In the genomic region with DNA sequence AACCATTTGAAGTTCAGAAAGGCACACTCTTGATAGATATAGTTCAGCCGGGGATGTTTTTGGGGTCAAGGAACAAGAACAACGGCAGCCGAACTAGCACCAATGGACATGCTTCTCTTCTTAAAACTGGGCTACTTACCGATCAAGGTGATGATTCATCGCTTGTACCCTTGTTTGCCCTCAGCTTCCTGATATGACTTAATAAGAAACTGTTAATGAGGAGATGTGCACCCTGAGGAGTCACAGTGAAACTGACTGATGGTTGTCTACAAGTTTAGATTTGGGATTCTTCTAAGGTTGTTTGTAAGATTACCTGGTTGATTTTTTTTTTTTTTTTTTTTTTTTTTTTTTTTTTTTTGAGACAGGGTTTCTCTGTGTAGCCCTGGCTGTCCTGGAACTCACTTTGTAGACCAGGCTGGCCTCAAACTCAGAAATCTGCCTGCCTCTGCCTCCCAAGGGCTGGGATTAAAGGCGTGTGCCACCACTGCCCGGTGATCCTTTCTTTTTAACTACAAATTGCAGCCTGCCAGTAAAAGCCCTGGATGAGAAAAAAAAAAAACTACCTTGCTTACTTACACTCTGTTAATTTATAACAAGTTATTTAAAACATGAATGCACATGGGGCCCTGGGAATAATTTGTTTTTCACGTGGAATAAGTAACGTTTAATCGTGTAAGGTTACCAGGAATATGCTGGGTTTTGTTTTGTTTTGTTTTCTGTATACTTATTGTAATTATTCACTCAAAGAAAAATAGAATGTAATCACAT, we compare ENCODE assay signal across 11 mouse cellular contexts.
"Had no signal": no experiment of that assay in that cellular context is flagged by ENCODE, and none has a peak within 500 bp of the region (broad histone marks: within the 10 kb centered on the region; RNA-seq: fewer than 3 reads in every experiment).

No protein-coding gene starts in this region.

- DNase-seq: layer of hippocampus, adult 9-11 months; layer of hippocampus, postnatal 36 days; lung, postnatal 36 days; thymus, postnatal 36 days had no signal

- H3K9ac ChIP-seq: kidney, embryonic 15.5 days; limb, embryonic 15.5 days; liver, embryonic 12.5 days; lung, embryonic 15.5 days; midbrain, embryonic 13.5 days; neural tube, embryonic 12.5 days; stomach, embryonic 15.5 days had no signal

- H3K4me3 ChIP-seq: kidney, embryonic 15.5 days; limb, embryonic 15.5 days; liver, embryonic 12.5 days; lung, embryonic 15.5 days; midbrain, embryonic 13.5 days; neural tube, embryonic 12.5 days; stomach, embryonic 15.5 days had no signal

- H3K27me3 ChIP-seq: kidney, embryonic 15.5 days; limb, embryonic 15.5 days; liver, embryonic 12.5 days; lung, embryonic 15.5 days; midbrain, embryonic 13.5 days; neural tube, embryonic 12.5 days; stomach, embryonic 15.5 days had no signal

- H3K4me1 ChIP-seq: lung, embryonic 15.5 days; midbrain, embryonic 13.5 days; neural tube, embryonic 12.5 days had no signal

- H3K9me3 ChIP-seq: kidney, embryonic 15.5 days; limb, embryonic 15.5 days; liver, embryonic 12.5 days; lung, embryonic 15.5 days; midbrain, embryonic 13.5 days; neural tube, embryonic 12.5 days; stomach, embryonic 15.5 days had no signal

- H3K27ac ChIP-seq: limb, embryonic 15.5 days; lung, embryonic 15.5 days; midbrain, embryonic 13.5 days; neural tube, embryonic 12.5 days; stomach, embryonic 15.5 days had no signal

- H3K36me3 ChIP-seq: kidney, embryonic 15.5 days; limb, embryonic 15.5 days; liver, embryonic 12.5 days; lung, embryonic 15.5 days; midbrain, embryonic 13.5 days; neural tube, embryonic 12.5 days; stomach, embryonic 15.5 days had no signal
